Mouse (Mus musculus) cortical plate, adult 2 months (tissue): ENCODE results near the gene Acot6.
"Not testable (repeated sequence)": the region's sequence is repeated elsewhere in the genome, so short reads cannot be mapped to it uniquely, and the experiment has no call there.

Experiments used
- CTCF ChIP-seq: fragments of 200-500 bp; IDR thresholded peaks from 2 replicates; pipeline ENCODE4 v1.5.1; 2011; ENCODE audit warnings: mild to moderate bottlenecking, control low read depth, low read length; ENCODE audit not compliant: insufficient read depth; ENCODE audit errors: extremely low read depth
- POLR2A ChIP-seq: fragments of 200-500 bp; IDR thresholded peaks from 2 replicates; pipeline ENCODE4 v1.6.1; 2011; ENCODE audit warnings: mild to moderate bottlenecking, low read length, control low read depth; ENCODE audit not compliant: insufficient read depth; ENCODE audit errors: extremely low read depth

DNA sequence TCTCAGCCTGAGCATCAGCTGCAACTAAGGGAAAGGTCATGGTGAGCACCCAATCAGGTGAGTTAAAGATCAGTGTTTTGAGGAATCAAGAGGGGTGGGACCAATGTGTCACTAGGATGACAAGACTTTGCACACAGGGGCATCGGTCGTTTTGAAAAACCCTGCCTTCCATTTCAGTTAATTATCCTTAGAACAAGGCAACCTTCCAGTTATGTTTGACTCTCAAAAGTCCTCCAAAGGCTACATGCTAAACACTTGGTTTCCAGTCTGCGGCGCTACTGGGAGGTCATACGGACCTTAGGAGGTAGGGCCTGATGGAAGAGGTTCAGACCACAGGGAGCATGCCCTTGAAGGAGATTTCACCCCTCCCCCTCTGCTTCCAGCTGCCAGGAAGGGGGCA lies 49.7 kb upstream of the Acot6 start:
- not testable (repeated sequence) for TF ChIP-seq CTCF, POLR2A
